Mouse (Mus musculus): ENCODE measurements around the gene Far1. TPM values are rescaled to one million over a fixed set of nuclear protein-coding genes. Genes with fewer than 3 reads are reported as not detected.

Gene Far1
- total RNA-seq (2023), result 100 to 1,000 TPM; 179 to 191 TPM

DNA sequence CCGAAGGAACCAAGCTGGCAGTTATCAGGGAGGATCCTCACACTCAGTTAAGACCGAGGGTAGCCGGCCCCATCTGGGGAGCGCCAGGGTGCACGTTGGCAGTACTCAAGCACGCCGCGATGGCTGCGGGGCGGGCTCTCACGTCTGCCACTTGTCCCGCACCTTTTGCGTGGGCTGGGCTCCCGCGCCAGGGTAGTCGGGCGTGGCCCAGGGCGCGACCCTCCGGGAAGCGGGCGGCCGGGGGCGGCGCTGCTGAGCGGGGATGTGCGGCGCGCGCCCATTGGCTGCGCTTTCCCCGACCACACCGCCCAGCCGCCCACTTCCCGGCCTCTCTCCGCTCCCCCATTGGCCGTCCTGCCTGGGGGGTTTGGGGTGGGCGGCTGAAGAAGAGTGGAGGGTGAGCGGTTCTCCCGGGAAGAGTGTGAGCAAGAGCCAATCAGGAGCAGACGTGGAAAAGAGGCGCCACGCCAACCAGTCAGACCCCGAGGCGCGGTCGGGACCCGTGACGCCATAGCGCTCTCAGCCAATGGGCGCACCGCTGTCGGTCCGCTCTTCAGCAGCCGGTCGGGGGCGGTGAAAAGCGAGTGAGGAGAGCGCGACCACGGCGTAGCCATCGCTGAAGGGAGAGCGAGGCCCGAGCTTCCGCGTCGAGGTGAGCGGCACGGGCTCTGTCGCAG lies at the start of gene Far1:
Gene Far1, plus strand, starts transcription at position 549 of the 677 bp plus-strand sequence.

Other genes starting within 250 kb of the Far1 start
- 10 to 100 TPM; 30.2 to 35.7 TPM for gene Btbd10, start 144.4 kb upstream of the Far1 start, total RNA-seq (2023)
- gene Pth, start 125.3 kb upstream of the Far1 start, total RNA-seq (2023), result not detected

All from neutrophil, adult 83 days (primary cell).